Mouse (Mus musculus) lung, adult 2 months (tissue): Measurements from ENCODE around the gene Chia1.

Experiments
- CTCF ChIP-seq: fragments of 200-500 bp; IDR thresholded peaks from 2 replicates; pipeline ENCODE4 v1.5.1; 2011; ENCODE audit warnings: mild to moderate bottlenecking, low read length, control low read depth; ENCODE audit not compliant: insufficient read depth
- POLR2A ChIP-seq: fragments of 200-500 bp; IDR thresholded peaks from 2 replicates; pipeline ENCODE4 v1.6.1; 2011; ENCODE audit warnings: low read depth, mild to moderate bottlenecking, control low read depth, low read length, borderline replicate concordance; ENCODE audit errors: extremely low read depth

DNA sequence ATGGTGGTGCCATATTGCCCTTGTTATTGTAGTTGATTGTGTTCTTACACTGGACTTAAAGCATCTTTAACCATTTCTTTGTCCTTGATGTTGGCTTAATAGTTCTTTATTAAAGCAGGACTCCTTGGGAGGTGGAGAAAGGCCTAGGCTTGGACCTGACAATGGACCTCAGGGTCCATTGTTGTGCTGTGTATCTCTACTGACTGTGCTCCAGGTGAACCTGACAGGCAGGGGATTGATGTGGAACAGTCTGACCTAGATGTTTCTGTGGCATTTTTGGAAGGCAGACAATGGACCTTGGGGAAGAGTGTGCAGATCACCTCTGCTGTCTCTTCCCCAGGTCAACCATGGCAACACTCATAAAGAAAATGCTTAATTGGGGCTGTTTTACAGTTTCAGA lies 14.0 kb downstream of the Chia1 start:
- TF ChIP-seq CTCF (no peak), POLR2A (no peak)
